Mouse (Mus musculus) C2C12 (cell line): ENCODE data around the gene Acad12. TPM values are rescaled to one million over a fixed set of nuclear protein-coding genes. Genes with fewer than 3 reads are reported as not detected.

ENCODE experiments used
- H3K27me3 ChIP-seq: one replicate; pipeline ENCODE4 v1.6.1; 2011; ENCODE audit not compliant: control insufficient read depth, insufficient read depth, insufficient read length
- H3K36me3 ChIP-seq: one replicate; pipeline ENCODE4 v1.6.1; 2011; ENCODE audit not compliant: control insufficient read depth, insufficient read depth
- H3K4me3 ChIP-seq: one replicate; pipeline ENCODE4 v1.5.1; 2011; ENCODE audit warnings: mild to moderate bottlenecking, control low read depth; ENCODE audit not compliant: poor library complexity, insufficient read depth, severe bottlenecking
- H3K79me2 ChIP-seq: one replicate; pipeline ENCODE4 v1.6.1; 2011; ENCODE audit not compliant: control insufficient read depth, insufficient read depth
- H3K79me3 ChIP-seq: one replicate; pipeline ENCODE4 v1.6.1; 2011; ENCODE audit warnings: low read depth, control low read depth
- H3ac ChIP-seq: one replicate; pipeline ENCODE3; 2011; ENCODE audit warnings: low read depth; ENCODE audit not compliant: control insufficient read depth, insufficient read length
- CEBPB ChIP-seq: IDR thresholded peaks from one replicate; pipeline ENCODE4 v1.6.1; 2011; ENCODE audit warnings: low read depth, mild to moderate bottlenecking, control low read depth, moderate library complexity
- CTCF ChIP-seq: IDR thresholded peaks from one replicate; pipeline ENCODE4 v1.5.1; 2011; ENCODE audit not compliant: control insufficient read depth, insufficient read depth, insufficient read length
- FOSL1 ChIP-seq: IDR thresholded peaks from one replicate; pipeline ENCODE4 v1.8.0; 2011; ENCODE audit warnings: mild to moderate bottlenecking, low read length; ENCODE audit not compliant: poor library complexity, insufficient read depth, severe bottlenecking
- MAX ChIP-seq: IDR thresholded peaks from one replicate; pipeline ENCODE4 v1.6.1; 2011; ENCODE audit warnings: mild to moderate bottlenecking, control low read depth
- MYOD1 ChIP-seq: IDR thresholded peaks from one replicate; pipeline ENCODE4 v1.6.1; 2011; ENCODE audit warnings: low read depth; ENCODE audit not compliant: control insufficient read depth, insufficient read length
- MYOG ChIP-seq: IDR thresholded peaks from one replicate; pipeline ENCODE4 v1.6.1; 2011; ENCODE audit not compliant: control insufficient read depth, insufficient read length; ENCODE audit errors: extremely low read depth
- USF1 ChIP-seq: IDR thresholded peaks from one replicate; pipeline ENCODE4 v1.6.1; 2011; ENCODE audit warnings: low read depth, mild to moderate bottlenecking, control low read depth, moderate library complexity
- polyA plus RNA-seq: library from polyadenylated mRNA; unstranded; fragments of >200 nt; fragmentation: generic; extraction: Trizol; gene quantifications from one replicate; pipeline ENCODE4 v1.2.1, GENCODE M21; 2012; ENCODE audit warnings: missing spikeins

Acad12 gene
- polyA plus RNA-seq, 1 experiment: 0.77 TPM

DNA sequence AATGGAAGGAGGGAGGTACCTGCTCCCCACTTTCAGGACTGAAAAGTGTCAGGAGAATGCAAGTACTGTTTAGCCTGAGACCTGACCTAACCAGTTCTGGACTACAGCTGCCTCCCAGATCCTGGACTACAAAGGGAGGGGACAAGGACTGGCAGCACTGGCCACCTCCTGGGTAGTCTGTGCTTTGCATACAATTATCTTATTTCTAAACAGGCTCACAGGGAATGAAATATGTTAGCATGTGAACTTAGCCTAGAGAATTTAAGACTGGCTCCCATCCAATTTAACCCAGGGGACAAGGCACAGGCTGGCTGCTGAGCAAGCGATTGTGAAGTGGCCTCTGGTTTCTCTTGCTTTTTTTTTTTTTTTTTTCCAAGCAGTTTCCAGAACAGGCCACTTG, 48.0 kb downstream of the Acad12 start:
- no peaks in the 10 kb centered on the region for H3K79me2 ChIP-seq
- H3ac ChIP-seq: no peak overlapping the region
- H3K4me3 ChIP-seq: no peak overlapping the region
- TF ChIP-seq FOSL1: no peak
- no peak for TF ChIP-seq CTCF
- no peak for TF ChIP-seq MYOD1
- no peak for TF ChIP-seq CEBPB
- no peak for TF ChIP-seq MAX
- TF ChIP-seq MYOG: no peak
- TF ChIP-seq USF1: no peak
- no peaks in the 10 kb centered on the region for H3K27me3 ChIP-seq
- H3K79me3 ChIP-seq: no peaks in the 10 kb centered on the region
- peaks cover 32% of the 10 kb centered on the region for H3K36me3 ChIP-seq

DNA sequence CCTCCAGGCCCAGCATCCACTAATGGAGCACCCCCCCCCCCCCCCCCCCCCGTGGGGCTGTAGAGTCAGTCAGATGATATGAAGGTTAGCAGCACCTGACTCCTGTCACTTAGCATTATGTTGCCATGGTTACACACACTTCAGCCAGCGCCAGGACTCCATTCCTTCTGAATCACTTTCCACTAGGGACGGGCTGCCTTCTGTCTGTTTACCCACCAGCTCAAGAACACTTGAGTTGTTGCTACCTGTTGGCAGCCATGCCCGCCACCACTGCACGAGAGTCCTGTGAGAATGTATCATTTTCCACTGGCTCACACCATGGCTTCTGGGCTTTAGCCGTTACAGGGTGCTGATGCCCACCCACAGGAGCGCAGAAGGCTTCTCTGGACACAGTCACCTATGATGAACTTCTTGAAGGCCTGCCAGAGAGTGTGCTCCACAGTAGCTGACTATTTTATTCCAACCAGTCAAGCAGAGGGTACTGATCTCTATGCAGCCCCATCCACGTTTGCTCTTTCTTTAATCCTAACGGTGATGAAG, 48.8 kb downstream of the Acad12 start:
- TF ChIP-seq MYOD1 (no peak), FOSL1 (no peak), MYOG (no peak), MAX (no peak), CEBPB (no peak), CTCF (no peak), USF1 (no peak)
- Histone ChIP-seq H3K27me3 (no peaks in the 10 kb centered on the region), H3K4me3 (no peak overlapping the region), H3ac (no peak overlapping the region), H3K79me3 (no peaks in the 10 kb centered on the region), H3K79me2 (no peaks in the 10 kb centered on the region), H3K36me3 (peaks cover 28% of the 10 kb centered on the region)

DNA sequence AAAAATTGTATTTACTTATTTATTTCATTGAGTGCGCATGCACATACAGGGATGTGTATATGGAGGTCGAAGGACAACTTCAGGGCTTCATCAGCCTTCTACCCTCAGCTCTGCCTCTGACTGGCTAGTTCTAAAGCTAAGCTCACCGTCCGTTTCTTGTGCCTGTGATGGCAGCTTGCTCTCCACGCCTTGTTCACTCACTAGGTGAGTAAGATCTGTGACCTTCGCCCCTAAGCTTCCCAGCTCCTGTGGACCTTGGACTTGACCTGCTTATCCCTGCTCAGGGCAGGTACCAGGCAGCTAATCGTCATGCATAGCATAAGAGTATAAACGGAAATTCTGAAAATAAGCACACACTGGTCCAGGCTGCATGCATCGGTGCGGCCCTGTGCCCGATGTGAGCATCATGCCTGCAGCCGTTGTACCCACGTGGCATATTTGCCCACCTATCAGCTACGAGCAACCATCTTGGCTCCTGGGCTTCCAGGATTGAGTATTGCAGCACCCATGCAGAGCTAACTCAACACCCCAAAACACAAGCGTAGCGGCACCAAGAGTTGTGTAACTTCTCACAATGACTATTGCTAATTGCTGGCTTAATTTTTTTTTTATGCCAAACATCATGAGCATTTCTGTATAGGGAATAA, 52.6 kb downstream of the Acad12 start:
- Histone ChIP-seq H3K36me3 (peaks cover 17% of the 10 kb centered on the region), H3K4me3 (no peak overlapping the region), H3ac (no peak overlapping the region), H3K79me2 (no peaks in the 10 kb centered on the region), H3K79me3 (no peaks in the 10 kb centered on the region), H3K27me3 (no peaks in the 10 kb centered on the region)
- TF ChIP-seq MAX (no peak), CEBPB (no peak), MYOG (no peak), CTCF (no peak), USF1 (no peak), FOSL1 (no peak), MYOD1 (no peak)

DNA sequence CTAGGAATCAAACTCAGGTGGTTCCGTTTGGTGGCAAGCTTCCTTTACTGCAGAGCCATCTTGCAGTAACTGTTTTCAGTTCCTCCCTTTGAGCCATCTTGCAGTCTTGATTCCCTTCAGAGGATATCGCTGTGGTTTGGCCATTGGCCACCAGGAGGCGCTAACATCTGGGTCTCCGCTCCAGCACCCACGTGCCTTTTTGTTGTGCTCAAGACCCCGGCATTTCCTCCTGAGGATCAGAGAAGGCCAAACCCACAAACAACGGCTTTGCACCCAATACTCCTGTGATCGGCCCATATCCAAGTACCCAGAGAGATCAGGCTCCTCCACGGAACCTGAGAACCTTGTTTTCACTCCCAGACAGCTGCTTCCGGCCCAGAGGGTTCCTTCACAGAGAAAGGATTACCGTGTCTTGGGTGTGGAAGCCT, 54.3 kb downstream of the Acad12 start:
- no peaks in the 10 kb centered on the region for H3K79me2 ChIP-seq
- no peaks in the 10 kb centered on the region for H3K27me3 ChIP-seq
- TF ChIP-seq MYOG: no peak
- no peak for TF ChIP-seq MYOD1
- peak; percentile 84 for TF ChIP-seq MAX
- TF ChIP-seq CTCF: peak; percentile 75
- no peak for TF ChIP-seq CEBPB
- TF ChIP-seq FOSL1: no peak
- peak; percentile 73 for TF ChIP-seq USF1
- H3K4me3 ChIP-seq: no peak overlapping the region
- no peak overlapping the region for H3ac ChIP-seq
- no peaks in the 10 kb centered on the region for H3K79me3 ChIP-seq
- peaks cover 5% of the 10 kb centered on the region for H3K36me3 ChIP-seq

DNA sequence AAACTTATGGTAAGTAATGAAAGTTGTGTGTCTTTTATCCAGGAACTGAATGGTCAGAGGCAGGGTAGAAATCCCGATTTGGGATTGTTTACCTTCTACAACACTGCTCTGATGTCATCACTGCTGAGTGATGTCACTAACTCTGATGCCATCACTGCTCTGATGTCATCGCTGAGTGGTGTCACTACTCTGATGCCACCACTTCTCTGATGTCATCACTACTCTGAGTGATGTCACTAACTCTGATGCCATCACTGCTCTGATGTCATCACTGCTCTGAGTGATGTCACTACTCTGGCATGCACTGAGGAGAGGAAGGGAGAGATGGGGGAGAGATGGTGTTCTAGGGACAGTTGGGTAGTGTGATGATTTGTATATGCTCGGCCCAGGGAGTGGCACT, 56.3 kb downstream of the Acad12 start:
- Histone ChIP-seq H3ac (no peak overlapping the region), H3K79me2 (no peaks in the 10 kb centered on the region)

DNA sequence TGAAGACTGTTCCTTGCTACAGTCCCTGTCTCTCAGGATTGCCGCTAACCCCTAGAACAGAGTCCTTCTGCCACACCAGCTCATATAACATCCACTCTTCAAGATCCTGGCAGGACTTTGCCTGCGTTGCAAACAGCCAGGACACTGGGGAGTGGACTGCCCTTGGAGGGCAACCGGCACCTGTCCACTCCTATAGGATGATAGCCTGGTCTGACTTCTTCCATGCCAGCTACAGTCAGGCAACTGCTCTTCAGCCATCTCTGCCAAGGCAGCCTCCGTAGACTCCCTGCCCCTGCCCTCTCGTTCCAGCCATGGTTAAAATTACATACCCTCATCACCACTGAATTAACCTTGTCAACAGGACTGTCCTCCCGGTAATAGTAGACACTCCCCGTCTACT, 69.5 kb downstream of the Acad12 start:
- H3K79me2 ChIP-seq: peaks cover 24% of the 10 kb centered on the region
- no peak overlapping the region for H3ac ChIP-seq
- no peak for TF ChIP-seq USF1
- TF ChIP-seq CTCF: no peak
- no peak for TF ChIP-seq MAX
- TF ChIP-seq MYOD1: no peak
- no peak for TF ChIP-seq FOSL1
- TF ChIP-seq CEBPB: no peak
- no peak for TF ChIP-seq MYOG
- H3K36me3 ChIP-seq: no peaks in the 10 kb centered on the region
- no peaks in the 10 kb centered on the region for H3K27me3 ChIP-seq
- H3K4me3 ChIP-seq: no peak overlapping the region
- peaks cover 9% of the 10 kb centered on the region for H3K79me3 ChIP-seq

More for the DNA sequence above, 56.3 kb downstream of the Acad12 start:
- Histone ChIP-seq H3K27me3 (no peaks in the 10 kb centered on the region), H3K4me3 (no peak overlapping the region), H3K36me3 (peaks cover 3% of the 10 kb centered on the region), H3K79me3 (no peaks in the 10 kb centered on the region)
- no peak for TF ChIP-seq CTCF
- no peak for TF ChIP-seq FOSL1
- no peak for TF ChIP-seq MYOG
- no peak for TF ChIP-seq USF1
- TF ChIP-seq MAX: no peak
- no peak for TF ChIP-seq CEBPB
- no peak for TF ChIP-seq MYOD1
